Mouse (Mus musculus): ENCODE measurements around the gene Snx21.

DNA sequence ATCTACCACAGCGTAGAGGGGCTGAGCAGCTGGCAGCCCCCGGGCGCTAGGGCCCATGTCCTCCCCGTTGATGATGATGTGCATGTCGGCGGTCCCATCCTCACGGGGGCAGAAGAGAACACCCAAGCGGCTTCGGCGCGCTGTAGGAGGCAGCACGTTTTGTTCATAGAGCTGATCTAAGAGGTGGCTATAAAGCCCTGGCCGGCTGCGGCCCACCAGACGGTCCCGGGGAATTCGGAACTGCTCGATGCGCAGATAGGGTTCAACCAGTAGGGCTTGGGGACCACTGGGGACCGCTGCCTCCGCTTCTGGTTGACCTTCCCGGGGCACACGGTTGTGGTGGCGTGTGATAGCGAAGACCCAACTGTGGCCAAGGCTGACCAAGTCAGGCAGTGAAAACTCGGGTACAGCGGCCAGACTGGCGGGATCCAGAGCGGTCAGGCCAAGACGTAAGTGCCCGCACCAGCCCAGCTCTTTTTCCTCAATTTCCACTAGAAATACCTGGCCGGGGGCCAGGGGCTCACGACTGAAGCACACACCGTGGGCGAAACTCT, 47.2 kb downstream of the Snx21 start, which contains the start of gene Ctsa:
- TF ChIP-seq MAX (IDR thresholded peaks at IDR 0.05) (no peak), CTCF (IDR thresholded peaks at IDR 0.05; ENCODE audit: control insufficient read depth, insufficient read depth, insufficient read length) (peak; percentile 72), USF1 (IDR thresholded peaks at IDR 0.05; ENCODE audit: low read depth) (no peak), MYOG (IDR thresholded peaks at IDR 0.05; ENCODE audit: control insufficient read depth, extremely low read depth, insufficient read length) (no peak), FOSL1 (IDR thresholded peaks at IDR 0.05; ENCODE audit: insufficient read depth, low read length, poor library complexity, severe bottlenecking) (no peak), MYOD1 (IDR thresholded peaks at IDR 0.05; ENCODE audit: control insufficient read depth, insufficient read length, low read depth) (no peak)
